Mouse (Mus musculus) embryonic facial prominence, embryonic 11.5 days (tissue): ENCODE measurements at regions not wholly inside any gene's neighbourhood (a gene's known extent, or its start where the extent isn't known, plus 50 kb on each side); places are given as distances from the start of the nearest gene placed in this dataset.

Source experiments
- ATAC-seq: fragments of 200-750 bp; cut with Nextera tagmentation; replicated peaks from 2 replicates; pipeline ENCODE4 v1.8.0; 2017; ENCODE audit warnings: low read depth; ENCODE audit not compliant: insufficient number of reproducible peaks, low FRiP score, low TSS enrichment
- DNase-seq: peaks from one replicate; pipeline ENCODE4 v3.0.0-alpha.2; 2015; ENCODE audit warnings: low spot score
- H3K27ac ChIP-seq: fragments of 300-500 bp; sonication (generic); replicated peaks from 2 replicates; pipeline ENCODE4 v1.5.1; 2014; ENCODE audit warnings: mild to moderate bottlenecking, low read depth, low read length, control low read depth
- H3K27me3 ChIP-seq: fragments of 300-500 bp; sonication (generic); 2 replicates; pipeline ENCODE4 v1.6.1; 2014; ENCODE audit warnings: mild to moderate bottlenecking, low read length, moderate library complexity, mixed read lengths; ENCODE audit not compliant: control insufficient read depth, insufficient read depth
- H3K36me3 ChIP-seq: fragments of 300-500 bp; sonication (generic); replicated peaks from 2 replicates; pipeline ENCODE4 v1.6.1; 2014; ENCODE audit warnings: low read depth, mild to moderate bottlenecking, low read length, moderate library complexity, mixed read lengths; ENCODE audit not compliant: control insufficient read depth, insufficient read depth
- H3K4me1 ChIP-seq: fragments of 300-500 bp; sonication (generic); 2 replicates; pipeline ENCODE4 v1.6.1; 2014; ENCODE audit warnings: low read length, mixed read lengths; ENCODE audit not compliant: control insufficient read depth, insufficient read depth
- H3K4me2 ChIP-seq: fragments of 300-500 bp; sonication (generic); 2 replicates; pipeline ENCODE4 v1.6.1; 2014; ENCODE audit warnings: low read depth, mild to moderate bottlenecking, control low read depth, low read length, moderate library complexity
- H3K4me3 ChIP-seq: fragments of 300-500 bp; sonication (generic); 2 replicates; pipeline ENCODE4 v1.5.1; 2014; ENCODE audit warnings: low read depth, low read length, control low read depth
- H3K9ac ChIP-seq: fragments of 300-500 bp; sonication (generic); replicated peaks from 2 replicates; pipeline ENCODE4 v1.6.1; 2014; ENCODE audit warnings: mild to moderate bottlenecking, control low read depth, low read length
- H3K9me3 ChIP-seq: fragments of 300-500 bp; sonication (generic); replicated peaks from 2 replicates; pipeline ENCODE4 v1.6.1; 2016; ENCODE audit warnings: mild to moderate bottlenecking, low read length, inconsistent platforms, mixed read lengths; ENCODE audit not compliant: control insufficient read depth
- WGBS: fragments of 180-500 bp; shearing (Covaris S2); extraction: QIAGEN DNeasy Blood & Tissue Kit; methylation state at CpG from one replicate; pipeline ENCODE4 v1.1.7; 2014; 5-methylcytosine and 5-hydroxymethylcytosine counted together

DNA sequence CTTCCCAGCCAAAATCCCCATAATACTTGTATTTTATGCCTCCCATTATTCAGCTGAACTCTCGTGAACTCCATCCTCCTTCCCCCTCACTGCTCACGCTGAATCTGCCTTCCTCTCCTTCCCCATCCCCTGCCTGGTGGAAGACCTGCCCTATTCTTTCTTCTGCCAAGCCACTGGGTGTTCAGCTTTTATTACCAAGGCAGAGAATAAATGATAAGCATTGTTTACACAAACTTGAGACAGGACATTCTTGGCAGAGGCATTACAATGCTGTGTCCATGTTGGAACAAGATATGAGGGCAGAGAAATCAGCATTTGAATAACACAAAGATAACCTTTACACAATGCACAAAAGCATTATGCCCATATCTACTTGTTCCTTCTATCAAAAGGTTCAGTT, 80.2 kb downstream of the Dhrs2 start:
- no peak overlapping the region for H3K9ac ChIP-seq
- 48% methylated on average over 2 of the region's 2 CpGs for WGBS
- no peaks in the 10 kb centered on the region for H3K9me3 ChIP-seq
- no peaks in the 10 kb centered on the region for H3K36me3 ChIP-seq
- H3K4me1 ChIP-seq = no peaks in the 10 kb centered on the region
- no peak overlapping the region for H3K4me2 ChIP-seq
- H3K27ac ChIP-seq = no peak overlapping the region
- no peak overlapping the region for H3K4me3 ChIP-seq
- ATAC-seq (no peak), DNase-seq (no peak)
- no peaks in the 10 kb centered on the region for H3K27me3 ChIP-seq

GRCm38 (mm10) chr14:55313615-55314014, 91.8 kb downstream of the Dhrs2 start:
- no peak overlapping the region for H3K4me3 ChIP-seq
- H3K27ac ChIP-seq = no peak overlapping the region
- no peaks in the 10 kb centered on the region for H3K4me1 ChIP-seq
- DNase-seq (no peak), ATAC-seq (no peak)
- WGBS = 74% methylated on average over 6 of the region's 6 CpGs
- no peaks in the 10 kb centered on the region for H3K27me3 ChIP-seq
- H3K36me3 ChIP-seq = no peaks in the 10 kb centered on the region
- no peak overlapping the region for H3K4me2 ChIP-seq
- H3K9ac ChIP-seq = no peak overlapping the region
- H3K9me3 ChIP-seq = no peaks in the 10 kb centered on the region

- DNase-seq (no peak), ATAC-seq (no peak)
- no peaks in the 10 kb centered on the region for H3K4me1 ChIP-seq
- H3K27ac ChIP-seq = no peak overlapping the region
- H3K9ac ChIP-seq = no peak overlapping the region
- no peak overlapping the region for H3K4me2 ChIP-seq
- no peak overlapping the region for H3K4me3 ChIP-seq
- no peaks in the 10 kb centered on the region for H3K9me3 ChIP-seq
- H3K36me3 ChIP-seq = no peaks in the 10 kb centered on the region
- H3K27me3 ChIP-seq = no peaks in the 10 kb centered on the region
Measured at GRCm38 (mm10) chr14:55323897-55324296, 102.1 kb downstream of the Dhrs2 start.

GRCm38 (mm10) chr14:55324335-55324734, 102.5 kb downstream of the Dhrs2 start:
- H3K4me2 ChIP-seq = no peak overlapping the region
- no peaks in the 10 kb centered on the region for H3K27me3 ChIP-seq
- no peak for ATAC-seq
- no peak overlapping the region for H3K27ac ChIP-seq
- no peaks in the 10 kb centered on the region for H3K4me1 ChIP-seq
- no peak overlapping the region for H3K9ac ChIP-seq
- no peaks in the 10 kb centered on the region for H3K9me3 ChIP-seq
- H3K36me3 ChIP-seq = no peaks in the 10 kb centered on the region
- WGBS = 67% methylated on average over 3 of the region's 3 CpGs
- DNase-seq = no peak
- no peak overlapping the region for H3K4me3 ChIP-seq

DNA sequence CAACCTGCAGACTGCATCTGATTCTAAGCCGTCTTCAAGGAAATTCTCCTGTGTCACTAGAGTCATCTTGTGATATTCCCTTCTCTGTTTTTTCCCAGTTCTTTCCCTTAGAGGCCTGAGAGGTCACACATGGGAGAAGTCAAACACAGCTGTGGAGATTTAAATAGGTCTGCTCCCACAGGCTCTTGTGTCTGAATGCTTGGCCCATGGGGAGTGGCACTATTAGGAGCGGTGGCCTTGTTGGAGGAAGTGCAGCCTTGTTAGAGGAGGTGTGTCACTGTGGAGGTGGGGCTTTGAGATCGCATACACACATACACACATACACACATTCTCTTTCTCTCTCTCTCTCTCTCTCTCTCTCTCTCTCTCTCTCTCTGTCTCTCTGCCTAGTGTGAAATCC, 112.0 kb downstream of the Dhrs2 start:
- no peaks in the 10 kb centered on the region for H3K36me3 ChIP-seq
- DNase-seq = no peak
- WGBS = 56% methylated on average over 3 of the region's 3 CpGs
- no peak overlapping the region for H3K27ac ChIP-seq
- ATAC-seq = no peak
- H3K27me3 ChIP-seq = no peaks in the 10 kb centered on the region
- no peaks in the 10 kb centered on the region for H3K9me3 ChIP-seq
- no peak overlapping the region for H3K4me3 ChIP-seq
- no peaks in the 10 kb centered on the region for H3K4me1 ChIP-seq
- no peak overlapping the region for H3K9ac ChIP-seq
- no peak overlapping the region for H3K4me2 ChIP-seq

DNA sequence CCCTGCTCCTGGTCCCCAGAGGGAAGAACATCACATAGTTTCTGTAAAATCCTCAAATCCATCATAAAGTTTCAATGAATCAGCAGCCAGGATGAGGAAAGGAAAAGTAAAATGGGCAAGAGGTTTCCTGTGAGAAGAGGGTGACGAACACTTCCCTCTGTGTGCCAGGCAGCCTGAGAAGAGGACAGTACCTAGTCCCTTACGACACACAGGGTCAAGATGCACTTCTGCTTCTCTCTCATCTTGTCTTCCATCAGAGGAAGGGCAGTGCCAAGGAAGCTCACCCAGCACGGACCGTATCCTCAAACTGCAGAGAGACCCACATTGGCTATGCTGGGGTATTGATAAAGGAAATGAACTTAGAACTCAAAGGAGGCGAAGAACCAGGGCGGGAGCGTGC, 112.5 kb downstream of the Dhrs2 start:
- no peak overlapping the region for H3K27ac ChIP-seq
- 92% methylated on average over 7 of the region's 7 CpGs for WGBS
- no peak for ATAC-seq

DNA sequence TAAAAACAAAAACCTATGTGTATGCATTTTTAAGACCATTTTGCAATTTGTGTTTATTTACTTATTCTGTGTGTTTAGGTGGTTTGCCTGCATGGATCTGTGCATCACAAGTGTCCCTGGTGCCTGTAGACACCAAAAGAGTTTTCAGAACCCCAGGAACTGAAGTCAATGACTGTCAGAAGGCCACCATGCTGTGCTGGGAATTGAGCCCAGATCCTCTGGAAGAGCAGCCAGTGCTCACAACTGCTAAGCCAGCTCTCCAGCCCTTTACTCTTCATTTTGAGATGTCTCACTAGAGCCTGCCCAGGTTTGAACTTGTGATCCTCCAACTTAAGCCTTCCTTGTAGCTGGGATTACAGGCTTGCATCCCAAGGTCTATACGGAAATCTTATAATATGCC, 113.8 kb downstream of the Dhrs2 start:
- H3K4me3 ChIP-seq = no peak overlapping the region
- WGBS = 86% methylated on average over 1 of the region's 1 CpGs
- H3K4me2 ChIP-seq = no peak overlapping the region
- ATAC-seq = no peak
- H3K9ac ChIP-seq = no peak overlapping the region
- no peaks in the 10 kb centered on the region for H3K4me1 ChIP-seq
- H3K9me3 ChIP-seq = no peaks in the 10 kb centered on the region
- no peaks in the 10 kb centered on the region for H3K27me3 ChIP-seq
- DNase-seq = no peak
- H3K27ac ChIP-seq = no peak overlapping the region
- H3K36me3 ChIP-seq = no peaks in the 10 kb centered on the region

More for the DNA sequence above, 112.5 kb downstream of the Dhrs2 start:
- Histone ChIP-seq H3K36me3 (no peaks in the 10 kb centered on the region), H3K4me1 (no peaks in the 10 kb centered on the region), H3K9me3 (no peaks in the 10 kb centered on the region), H3K9ac (no peak overlapping the region), H3K4me3 (no peak overlapping the region), H3K4me2 (no peak overlapping the region), H3K27me3 (no peaks in the 10 kb centered on the region)
- no peak for DNase-seq

- Histone ChIP-seq H3K9ac (no peak overlapping the region), H3K27me3 (no peaks in the 10 kb centered on the region), H3K4me3 (no peak overlapping the region), H3K9me3 (no peaks in the 10 kb centered on the region), H3K4me1 (no peaks in the 10 kb centered on the region), H3K4me2 (no peak overlapping the region), H3K36me3 (no peaks in the 10 kb centered on the region), H3K27ac (no peak overlapping the region)
- 64% methylated on average over 5 of the region's 5 CpGs for WGBS
- no peak for DNase-seq
- no peak for ATAC-seq
Measured at GRCm38 (mm10) chr14:55336451-55337195, 114.8 kb downstream of the Dhrs2 start.
